Mouse (Mus musculus) forebrain, embryonic 11.5 days (tissue): ENCODE measurements around the gene Cnnm2. TPM values are rescaled to one million over a fixed set of nuclear protein-coding genes. Genes with fewer than 3 reads are reported as not detected.
"Not testable (repeated sequence)": the region's sequence is repeated elsewhere in the genome, so short reads cannot be mapped to it uniquely, and the experiment has no call there.

Experiments used
- ATAC-seq: fragments of 200-750 bp; cut with Nextera tagmentation; replicated peaks from 2 replicates; pipeline ENCODE4 v1.8.0; 2017; ENCODE audit warnings: moderate TSS enrichment; ENCODE audit not compliant: low FRiP score
- DNase-seq: peaks from one replicate; pipeline ENCODE4 v3.0.0-alpha.2; 2017; ENCODE audit warnings: low spot score
- H3K27ac ChIP-seq: fragments of 300-500 bp; sonication (generic); 2 replicates; pipeline ENCODE4 v1.5.1; 2014; ENCODE audit warnings: low read depth, low read length
- H3K27me3 ChIP-seq: fragments of 300-500 bp; sonication (generic); 2 replicates; pipeline ENCODE4 v1.6.1; 2014; ENCODE audit warnings: mild to moderate bottlenecking, low read length, mixed read lengths; ENCODE audit not compliant: control insufficient read depth, insufficient read depth
- H3K36me3 ChIP-seq: fragments of 300-500 bp; sonication (generic); 2 replicates; pipeline ENCODE4 v1.6.1; 2014; ENCODE audit warnings: mild to moderate bottlenecking, low read length, moderate library complexity, mixed read lengths; ENCODE audit not compliant: control insufficient read depth, insufficient read depth
- H3K4me1 ChIP-seq: fragments of 300-500 bp; sonication (generic); replicated peaks from 2 replicates; pipeline ENCODE4 v1.6.1; 2014; ENCODE audit warnings: low read length, mixed read lengths; ENCODE audit not compliant: control insufficient read depth, insufficient read depth
- H3K4me2 ChIP-seq: fragments of 300-500 bp; sonication (generic); 2 replicates; pipeline ENCODE4 v1.6.1; 2014; ENCODE audit warnings: low read depth, mild to moderate bottlenecking, low read length, moderate library complexity, mixed read lengths; ENCODE audit not compliant: severe bottlenecking
- H3K4me3 ChIP-seq: fragments of 300-500 bp; sonication (generic); 2 replicates; pipeline ENCODE4 v1.5.1; 2014; ENCODE audit warnings: low read depth, low read length
- H3K9ac ChIP-seq: fragments of 300-500 bp; sonication (generic); 2 replicates; pipeline ENCODE4 v1.6.1; 2014; ENCODE audit warnings: low read length
- H3K9me3 ChIP-seq: fragments of 300-500 bp; sonication (generic); 2 replicates; pipeline ENCODE4 v1.6.1; 2016; ENCODE audit warnings: low read length, mixed read lengths; ENCODE audit not compliant: control insufficient read depth
- WGBS: fragments of 180-500 bp; shearing (Covaris S2); extraction: QIAGEN DNeasy Blood & Tissue Kit; methylation state at CpG from one replicate; pipeline ENCODE4 v1.1.7; 2014; 5-methylcytosine and 5-hydroxymethylcytosine counted together
- polyA plus RNA-seq: library from polyadenylated mRNA; unstranded; fragments of >200 nt; fragmentation: Nextera tagmentation; extraction: Ambion mirVana; gene quantifications from 2 replicates; pipeline ENCODE4 v1.2.1, GENCODE M21; 2014

The Cnnm2 gene
- polyA plus RNA-seq, 1 experiment from 2014 or later = 3.8 TPM

- H3K9me3 ChIP-seq = no peaks in the 10 kb centered on the region
- no peak overlapping the region for H3K4me3 ChIP-seq
- H3K36me3 ChIP-seq = no peaks in the 10 kb centered on the region
- H3K27me3 ChIP-seq = no peaks in the 10 kb centered on the region
- no peak overlapping the region for H3K4me2 ChIP-seq
- no peak overlapping the region for H3K9ac ChIP-seq
- no peak for ATAC-seq
- DNase-seq = no peak
- WGBS = 33% methylated on average over 5 of the region's 5 CpGs
- H3K4me1 ChIP-seq = no peaks in the 10 kb centered on the region; the same call in 1 of the 2 replicates
- H3K27ac ChIP-seq = no peak overlapping the region
Measured at GRCm38 (mm10) chr19:46776391-46776790, 15.0 kb downstream of the Cnnm2 start.

- no peaks in the 10 kb centered on the region for H3K9me3 ChIP-seq
- DNase-seq = no peak
- H3K27ac ChIP-seq = no peak overlapping the region
- H3K4me1 ChIP-seq = no peaks in the 10 kb centered on the region; the same call in 1 of the 2 replicates
- 80% methylated on average over 3 of the region's 3 CpGs for WGBS
- no peak overlapping the region for H3K4me3 ChIP-seq
- H3K27me3 ChIP-seq = no peaks in the 10 kb centered on the region
- H3K36me3 ChIP-seq = no peaks in the 10 kb centered on the region
- no peak overlapping the region for H3K4me2 ChIP-seq
- no peak for ATAC-seq
- no peak overlapping the region for H3K9ac ChIP-seq
Measured at GRCm38 (mm10) chr19:46776850-46777249, 15.5 kb downstream of the Cnnm2 start.

GRCm38 (mm10) chr19:46777928-46778680 lies 16.7 kb downstream of the Cnnm2 start:
- DNase-seq = no peak

GRCm38 (mm10) chr19:46779130-46779529 lies 17.7 kb downstream of the Cnnm2 start:
- not testable (repeated sequence) for H3K9ac ChIP-seq, H3K4me1 ChIP-seq, DNase-seq, H3K4me3 ChIP-seq, H3K4me2 ChIP-seq, H3K9me3 ChIP-seq, H3K27ac ChIP-seq, ATAC-seq, H3K27me3 ChIP-seq, H3K36me3 ChIP-seq
- WGBS = 81% methylated on average over 1 of the region's 1 CpGs

More at GRCm38 (mm10) chr19:46777928-46778680, 16.7 kb downstream of the Cnnm2 start:
- Histone ChIP-seq H3K27me3 (no peaks in the 10 kb centered on the region), H3K27ac (no peak overlapping the region), H3K9ac (no peak overlapping the region), H3K36me3 (no peaks in the 10 kb centered on the region), H3K4me2 (no peak overlapping the region), H3K4me3 (no peak overlapping the region), H3K4me1 (no peaks in the 10 kb centered on the region), H3K9me3 (no peaks in the 10 kb centered on the region)
- 76% methylated on average over 12 of the region's 12 CpGs for WGBS
- ATAC-seq = no peak

GRCm38 (mm10) chr19:46784038-46784437 lies 22.6 kb downstream of the Cnnm2 start:
- H3K4me1 ChIP-seq = no peaks in the 10 kb centered on the region
- no peak overlapping the region for H3K27ac ChIP-seq
- DNase-seq (no peak), ATAC-seq (no peak)
- no peaks in the 10 kb centered on the region for H3K36me3 ChIP-seq
- H3K4me3 ChIP-seq = no peak overlapping the region
- H3K9ac ChIP-seq = no peak overlapping the region
- 75% methylated on average over 5 of the region's 5 CpGs for WGBS
- H3K4me2 ChIP-seq = no peak overlapping the region
- H3K9me3 ChIP-seq = no peaks in the 10 kb centered on the region
- H3K27me3 ChIP-seq = no peaks in the 10 kb centered on the region

GRCm38 (mm10) chr19:46784502-46784901 lies 23.1 kb downstream of the Cnnm2 start:
- WGBS = 92% methylated on average over 6 of the region's 6 CpGs
- DNase-seq (no peak), ATAC-seq (no peak)
- H3K4me1 ChIP-seq = no peaks in the 10 kb centered on the region
- H3K9me3 ChIP-seq = no peaks in the 10 kb centered on the region
- no peak overlapping the region for H3K4me3 ChIP-seq
- no peaks in the 10 kb centered on the region for H3K36me3 ChIP-seq
- no peaks in the 10 kb centered on the region for H3K27me3 ChIP-seq
- H3K27ac ChIP-seq = no peak overlapping the region
- H3K4me2 ChIP-seq = no peak overlapping the region
- no peak overlapping the region for H3K9ac ChIP-seq

GRCm38 (mm10) chr19:46785633-46786032 lies 24.2 kb downstream of the Cnnm2 start:
- ATAC-seq (no peak), DNase-seq (no peak)
- Histone ChIP-seq H3K9ac (no peak overlapping the region), H3K27ac (no peak overlapping the region), H3K4me3 (no peak overlapping the region), H3K9me3 (no peaks in the 10 kb centered on the region), H3K36me3 (no peaks in the 10 kb centered on the region), H3K4me1 (no peaks in the 10 kb centered on the region), H3K27me3 (no peaks in the 10 kb centered on the region), H3K4me2 (no peak overlapping the region)
- 85% methylated on average over 4 of the region's 4 CpGs for WGBS

GRCm38 (mm10) chr19:46789782-46790181 lies 28.4 kb downstream of the Cnnm2 start:
- H3K4me1 ChIP-seq = no peaks in the 10 kb centered on the region
- DNase-seq (no peak), ATAC-seq (no peak)
- H3K36me3 ChIP-seq = no peaks in the 10 kb centered on the region
- WGBS = 98% methylated on average over 1 of the region's 1 CpGs
- H3K4me2 ChIP-seq = no peak overlapping the region
- no peak overlapping the region for H3K9ac ChIP-seq
- H3K9me3 ChIP-seq = no peaks in the 10 kb centered on the region
- H3K4me3 ChIP-seq = no peak overlapping the region
- no peaks in the 10 kb centered on the region for H3K27me3 ChIP-seq
- H3K27ac ChIP-seq = no peak overlapping the region

GRCm38 (mm10) chr19:46791360-46791759 lies 30.0 kb downstream of the Cnnm2 start:
- H3K9me3 ChIP-seq = no peaks in the 10 kb centered on the region
- no peaks in the 10 kb centered on the region for H3K27me3 ChIP-seq
- H3K4me3 ChIP-seq = no peak overlapping the region
- ATAC-seq = no peak
- no peaks in the 10 kb centered on the region for H3K36me3 ChIP-seq
- 91% methylated on average over 7 of the region's 7 CpGs for WGBS
- no peak overlapping the region for H3K4me2 ChIP-seq
- no peak for DNase-seq
- no peaks in the 10 kb centered on the region for H3K4me1 ChIP-seq
- H3K27ac ChIP-seq = no peak overlapping the region
- H3K9ac ChIP-seq = no peak overlapping the region
